Mouse (Mus musculus): ENCODE measurements around the gene Atp1b2. TPM values are rescaled to one million over a fixed set of nuclear protein-coding genes. Genes with fewer than 3 reads are reported as not detected.

The Atp1b2 gene
- polyA plus RNA-seq, 1 experiment from 2014 or later: 99.6 TPM

MicroRNAs encoded within 50 kb of the gene (microRNA counts, 519-probe panel; counts per million panel counts)
- microRNA mmu-miR-467f: 3,653 counts per million, percentile 31 among the panel's probes with 10 or more counts

Small RNA genes within 50 kb of the gene (microRNA-seq; reads per million reads assigned to microRNA genes)
- gene Mir467f: not detected

Other genes with a start within 250 kb of the Atp1b2 start
- 86.0 and 89.6 TPM in 2 replicates for gene Chd3, start 236.5 kb downstream of the Atp1b2 start, polyA plus RNA-seq (2014; fragmentation: Nextera tagmentation; extraction: Ambion mirVana)
- 112 and 132 TPM in 2 replicates for gene Naa38, start 210.5 kb downstream of the Atp1b2 start, polyA plus RNA-seq (2014; fragmentation: Nextera tagmentation; extraction: Ambion mirVana)
- gene Cyb5d1, start 210.3 kb downstream of the Atp1b2 start, polyA plus RNA-seq (2014; fragmentation: Nextera tagmentation; extraction: Ambion mirVana): 21.3 and 29.9 TPM in 2 replicates
- 2.3 and 5.3 TPM in 2 replicates for gene Tmem88, start 207.7 kb downstream of the Atp1b2 start, polyA plus RNA-seq (2014; fragmentation: Nextera tagmentation; extraction: Ambion mirVana)
- 36.1 and 37.5 TPM in 2 replicates for gene Kdm6b, start 192.3 kb downstream of the Atp1b2 start, polyA plus RNA-seq (2014; fragmentation: Nextera tagmentation; extraction: Ambion mirVana)
- gene Dnah2, start 56.8 kb downstream of the Atp1b2 start, polyA plus RNA-seq (2014; fragmentation: Nextera tagmentation; extraction: Ambion mirVana): 5.7 and 6.9 TPM in 2 replicates
- gene Efnb3, start 45.7 kb downstream of the Atp1b2 start, polyA plus RNA-seq (2014; fragmentation: Nextera tagmentation; extraction: Ambion mirVana): 23.2 and 35.6 TPM in 2 replicates
- 17.3 and 20.8 TPM in 2 replicates for gene Wrap53, start 25.7 kb downstream of the Atp1b2 start, polyA plus RNA-seq (2014; fragmentation: Nextera tagmentation; extraction: Ambion mirVana)
- gene Trp53, start 25.6 kb downstream of the Atp1b2 start, polyA plus RNA-seq (2014; fragmentation: Nextera tagmentation; extraction: Ambion mirVana): 54.6 and 68.8 TPM in 2 replicates
- gene Shbg, start 12.0 kb upstream of the Atp1b2 start, polyA plus RNA-seq (2014; fragmentation: Nextera tagmentation; extraction: Ambion mirVana): not detected in 2 replicates
- gene Sat2, start 16.1 kb upstream of the Atp1b2 start, polyA plus RNA-seq (2014; fragmentation: Nextera tagmentation; extraction: Ambion mirVana): 23.8 and 25.1 TPM in 2 replicates
- gene Fxr2, start 27.0 kb upstream of the Atp1b2 start, polyA plus RNA-seq (2014; fragmentation: Nextera tagmentation; extraction: Ambion mirVana): 31.1 and 34.0 TPM in 2 replicates
- not detected in 2 replicates for gene Sox15, start 49.4 kb upstream of the Atp1b2 start, polyA plus RNA-seq (2014; fragmentation: Nextera tagmentation; extraction: Ambion mirVana)
- 40.7 and 63.4 TPM in 2 replicates for gene Mpdu1, start 56.7 kb upstream of the Atp1b2 start, polyA plus RNA-seq (2014; fragmentation: Nextera tagmentation; extraction: Ambion mirVana)
- gene Cd68, start 60.2 kb upstream of the Atp1b2 start, polyA plus RNA-seq (2014; fragmentation: Nextera tagmentation; extraction: Ambion mirVana): 3.7 and 11.2 TPM in 2 replicates
- gene Eif4a1, start 66.5 kb upstream of the Atp1b2 start, polyA plus RNA-seq (2014; fragmentation: Nextera tagmentation; extraction: Ambion mirVana): 503 and 643 TPM in 2 replicates
- 104 and 116 TPM in 2 replicates for gene Senp3, start 76.1 kb upstream of the Atp1b2 start, polyA plus RNA-seq (2014; fragmentation: Nextera tagmentation; extraction: Ambion mirVana)
- gene Tnfsf13, start 79.8 kb upstream of the Atp1b2 start, polyA plus RNA-seq (2014; fragmentation: Nextera tagmentation; extraction: Ambion mirVana): 0.24 and 0.72 TPM in 2 replicates
- gene Tnfsf12, start 89.9 kb upstream of the Atp1b2 start, polyA plus RNA-seq (2014; fragmentation: Nextera tagmentation; extraction: Ambion mirVana): 2.1 and 3.4 TPM in 2 replicates
- gene Tnfsfm13, start 90.2 kb upstream of the Atp1b2 start, polyA plus RNA-seq (2014; fragmentation: Nextera tagmentation; extraction: Ambion mirVana): 0.75 and 1.8 TPM in 2 replicates
- gene Polr2a, start 152.7 kb upstream of the Atp1b2 start, polyA plus RNA-seq (2014; fragmentation: Nextera tagmentation; extraction: Ambion mirVana): 23.5 and 30.7 TPM in 2 replicates
- not detected in 2 replicates for gene Slc35g3, start 156.0 kb upstream of the Atp1b2 start, polyA plus RNA-seq (2014; fragmentation: Nextera tagmentation; extraction: Ambion mirVana)
- gene Zbtb4, start 160.0 kb upstream of the Atp1b2 start, polyA plus RNA-seq (2014; fragmentation: Nextera tagmentation; extraction: Ambion mirVana): 4.3 and 6.0 TPM in 2 replicates
- 0.78 and 1.3 TPM in 2 replicates for gene Chrnb1, start 190.0 kb upstream of the Atp1b2 start, polyA plus RNA-seq (2014; fragmentation: Nextera tagmentation; extraction: Ambion mirVana)
- 6.4 and 9.1 TPM in 2 replicates for gene Fgf11, start 195.9 kb upstream of the Atp1b2 start, polyA plus RNA-seq (2014; fragmentation: Nextera tagmentation; extraction: Ambion mirVana)
- 0.68 and 0.76 TPM in 2 replicates for gene Tmem102, start 199.7 kb upstream of the Atp1b2 start, polyA plus RNA-seq (2014; fragmentation: Nextera tagmentation; extraction: Ambion mirVana)
- gene Gm39566, start 209.4 kb upstream of the Atp1b2 start, polyA plus RNA-seq (2014; fragmentation: Nextera tagmentation; extraction: Ambion mirVana): not detected in 2 replicates
- 0.16 TPM in 1 of 2 replicates, not detected in the other for gene Spem2, start 212.5 kb upstream of the Atp1b2 start, polyA plus RNA-seq (2014; fragmentation: Nextera tagmentation; extraction: Ambion mirVana)
- gene Spem1, start 216.2 kb upstream of the Atp1b2 start, polyA plus RNA-seq (2014; fragmentation: Nextera tagmentation; extraction: Ambion mirVana): 0.35 and 0.40 TPM in 2 replicates
- gene Nlgn2, start 231.8 kb upstream of the Atp1b2 start, polyA plus RNA-seq (2014; fragmentation: Nextera tagmentation; extraction: Ambion mirVana): 24.2 and 31.3 TPM in 2 replicates
- gene Tmem256, start 232.6 kb upstream of the Atp1b2 start, polyA plus RNA-seq (2014; fragmentation: Nextera tagmentation; extraction: Ambion mirVana): 306 and 377 TPM in 2 replicates
- 36.3 and 51.8 TPM in 2 replicates for gene Plscr3, start 240.4 kb upstream of the Atp1b2 start, polyA plus RNA-seq (2014; fragmentation: Nextera tagmentation; extraction: Ambion mirVana)